Mouse (Mus musculus): ENCODE measurements around the gene Zfp580. TPM values are rescaled to one million over a fixed set of nuclear protein-coding genes. Genes with fewer than 3 reads are reported as not detected.

Gene Zfp580
- polyA plus RNA-seq, 1 experiment from 2014 or later: 53.4 TPM

DNA sequence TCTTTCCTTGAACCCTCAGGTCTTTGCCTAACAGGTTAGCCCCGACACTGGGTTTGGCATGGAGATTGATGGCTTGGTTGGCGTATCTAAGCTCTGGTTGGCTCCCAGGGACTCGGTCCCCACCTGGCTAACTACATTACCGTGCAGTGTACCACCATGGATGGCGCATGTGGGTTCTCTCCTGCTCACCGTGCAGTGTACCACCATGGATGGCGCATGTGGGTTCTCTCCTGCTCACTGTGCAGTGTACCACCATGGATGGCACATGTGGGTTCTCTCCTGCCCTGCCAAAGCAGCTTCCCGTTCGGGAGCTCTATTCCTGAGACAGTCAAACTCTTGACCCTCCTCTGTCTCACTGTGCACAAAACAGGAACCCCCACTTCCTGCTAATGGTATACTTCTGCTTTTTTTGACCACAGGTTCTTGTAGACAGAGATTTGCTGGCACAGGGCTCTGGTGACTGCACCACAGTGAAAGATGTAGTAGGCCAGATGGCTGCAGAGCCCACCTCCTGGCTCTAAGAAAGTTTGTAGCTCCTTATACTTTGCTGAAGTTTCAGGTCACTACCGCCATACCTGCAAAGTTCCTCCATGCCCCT lies 49.8 kb downstream of the Zfp580 start:
- Histone ChIP-seq H3K27me3 (ENCODE audit: insufficient read depth, poor library complexity, severe bottlenecking) (no peaks in the 10 kb centered on the region), H3K4me3 (no peak overlapping the region), H3K4me1 (replicated peaks) (no peaks in the 10 kb centered on the region), H3K27ac (no peak overlapping the region), H3K36me3 (peaks cover 40% of the 10 kb centered on the region), H3K9me3 (0 out of 2 replicates have a peak, but pooled peaks cover 2% of the 10 kb centered on the region)
- WGBS: 89% methylated on average over 10 of the region's 10 CpGs
- no peak for DNase-seq (ENCODE audit: low spot score)

GRCm38 (mm10) chr7:5102564-5102963 lies 51.2 kb downstream of the Zfp580 start:
- Histone ChIP-seq H3K36me3 (peaks cover 26% of the 10 kb centered on the region), H3K27ac (no peak overlapping the region), H3K4me3 (no peak overlapping the region), H3K4me1 (replicated peaks) (no peaks in the 10 kb centered on the region), H3K9me3 (0 out of 2 replicates have a peak, but pooled peaks cover 2% of the 10 kb centered on the region), H3K27me3 (ENCODE audit: insufficient read depth, poor library complexity, severe bottlenecking) (no peaks in the 10 kb centered on the region)
- 88% methylated on average over 2 of the region's 2 CpGs for whole genome bisulfite sequencing
- no peak for DNase-seq (ENCODE audit: low spot score)

Other genes with a start within 250 kb of the Zfp580 start
- 414 and 452 TPM in 2 replicates for gene Ube2s, start 238.9 kb upstream of the Zfp580 start, polyA plus RNA-seq (2016; fragmentation: Nextera tagmentation; extraction: Ambion mirVana)
- gene Shisa7, start 206.8 kb upstream of the Zfp580 start, polyA plus RNA-seq (2016; fragmentation: Nextera tagmentation; extraction: Ambion mirVana): 0.68 and 1.8 TPM in 2 replicates
- gene Isoc2b, start 181.3 kb upstream of the Zfp580 start, polyA plus RNA-seq (2016; fragmentation: Nextera tagmentation; extraction: Ambion mirVana): 2.6 and 3.3 TPM in 2 replicates
- gene Isoc2a, start 174.4 kb upstream of the Zfp580 start, polyA plus RNA-seq (2016; fragmentation: Nextera tagmentation; extraction: Ambion mirVana): 0.73 and 0.82 TPM in 2 replicates
- gene Gm36210, start 145.0 kb upstream of the Zfp580 start, polyA plus RNA-seq (2016; fragmentation: Nextera tagmentation; extraction: Ambion mirVana): not detected in 2 replicates
- gene Zfp628, start 136.3 kb upstream of the Zfp580 start, polyA plus RNA-seq (2016; fragmentation: Nextera tagmentation; extraction: Ambion mirVana): 5.3 and 6.5 TPM in 2 replicates
- gene Nat14, start 129.5 kb upstream of the Zfp580 start, polyA plus RNA-seq (2016; fragmentation: Nextera tagmentation; extraction: Ambion mirVana): 5.2 and 9.6 TPM in 2 replicates
- 1.0 and 1.7 TPM in 2 replicates for gene Ssc5d, start 125.8 kb upstream of the Zfp580 start, polyA plus RNA-seq (2016; fragmentation: Nextera tagmentation; extraction: Ambion mirVana)
- gene Sbk2, start 87.1 kb upstream of the Zfp580 start, polyA plus RNA-seq (2016; fragmentation: Nextera tagmentation; extraction: Ambion mirVana): not detected in 2 replicates
- gene Sbk3, start 80.4 kb upstream of the Zfp580 start, polyA plus RNA-seq (2016; fragmentation: Nextera tagmentation; extraction: Ambion mirVana): 0.10 TPM in 1 of 2 replicates, not detected in the other
- gene Zfp579, start 55.4 kb upstream of the Zfp580 start, polyA plus RNA-seq (2016; fragmentation: Nextera tagmentation; extraction: Ambion mirVana): 31.8 and 43.1 TPM in 2 replicates
- 9.7 and 9.9 TPM in 2 replicates for gene Zfp524, start 37.1 kb upstream of the Zfp580 start, polyA plus RNA-seq (2016; fragmentation: Nextera tagmentation; extraction: Ambion mirVana)
- gene Fiz1, start 36.8 kb upstream of the Zfp580 start, polyA plus RNA-seq (2016; fragmentation: Nextera tagmentation; extraction: Ambion mirVana): 55.2 and 65.1 TPM in 2 replicates
- 0.46 TPM in 1 of 2 replicates, not detected in the other for gene Gm44973, start 36.0 kb upstream of the Zfp580 start, polyA plus RNA-seq (2016; fragmentation: Nextera tagmentation; extraction: Ambion mirVana)
- gene Zfp865, start 31.2 kb upstream of the Zfp580 start, polyA plus RNA-seq (2016; fragmentation: Nextera tagmentation; extraction: Ambion mirVana): 6.5 and 9.0 TPM in 2 replicates
- gene Ccdc106, start 31.0 kb upstream of the Zfp580 start, polyA plus RNA-seq (2016; fragmentation: Nextera tagmentation; extraction: Ambion mirVana): 5.4 and 7.9 TPM in 2 replicates
- gene 4632433K11Rik, start 17.4 kb upstream of the Zfp580 start, polyA plus RNA-seq (2016; fragmentation: Nextera tagmentation; extraction: Ambion mirVana): 0.34 TPM in 1 of 2 replicates, not detected in the other
- gene Zfp784, start 13.1 kb upstream of the Zfp580 start, polyA plus RNA-seq (2016; fragmentation: Nextera tagmentation; extraction: Ambion mirVana): 3.3 and 3.9 TPM in 2 replicates
- 179 and 180 TPM in 2 replicates for gene U2af2, start 10.6 kb downstream of the Zfp580 start, polyA plus RNA-seq (2016; fragmentation: Nextera tagmentation; extraction: Ambion mirVana)
- 61.3 and 76.8 TPM in 2 replicates for gene Epn1, start 28.7 kb downstream of the Zfp580 start, polyA plus RNA-seq (2016; fragmentation: Nextera tagmentation; extraction: Ambion mirVana)
- gene Rfpl4, start 65.4 kb downstream of the Zfp580 start, polyA plus RNA-seq (2016; fragmentation: Nextera tagmentation; extraction: Ambion mirVana): not detected in 2 replicates
- 0.32 and 0.69 TPM in 2 replicates for gene Rasl2-9, start 74.4 kb downstream of the Zfp580 start, polyA plus RNA-seq (2016; fragmentation: Nextera tagmentation; extraction: Ambion mirVana)
- gene Vmn1r55, start 98.1 kb downstream of the Zfp580 start, polyA plus RNA-seq (2016; fragmentation: Nextera tagmentation; extraction: Ambion mirVana): not detected in 2 replicates
- not detected in 2 replicates for gene Vmn1r56, start 145.2 kb downstream of the Zfp580 start, polyA plus RNA-seq (2016; fragmentation: Nextera tagmentation; extraction: Ambion mirVana)
- gene Vmn1r57, start 167.0 kb downstream of the Zfp580 start, polyA plus RNA-seq (2016; fragmentation: Nextera tagmentation; extraction: Ambion mirVana): not detected in 2 replicates